Mouse (Mus musculus): Measurements from ENCODE around the gene Mfsd4b3.

GRCm38 (mm10) chr10:39982604-39983003, 22.7 kb upstream of the Mfsd4b3 start:
- TF ChIP-seq CTCF (IDR thresholded peaks at IDR 0.05; ENCODE audit: low read depth), result no peak
- no peak for TF ChIP-seq EP300 (IDR thresholded peaks at IDR 0.05; ENCODE audit: low read depth)

Measured in heart, postnatal 0 days (tissue).